Mouse (Mus musculus) thymus, adult 2 months (tissue): ENCODE data around the gene Gipc2. TPM values are rescaled to one million over a fixed set of nuclear protein-coding genes. Genes with fewer than 3 reads are reported as not detected.

Experiments
- DNase-seq: peaks from one replicate; pipeline ENCODE4 v3.0.0; 2021
- H3K27ac ChIP-seq: fragments of 200-500 bp; 2 replicates; pipeline ENCODE4 v1.5.1; 2012; ENCODE audit warnings: low read length, control low read depth; ENCODE audit not compliant: control insufficient read depth, insufficient read depth
- H3K27me3 ChIP-seq: fragments of 200-500 bp; 2 replicates; pipeline ENCODE4 v1.6.1; 2012; ENCODE audit warnings: mild to moderate bottlenecking, low read length, moderate library complexity, mixed read lengths; ENCODE audit not compliant: control insufficient read depth, insufficient read depth
- H3K36me3 ChIP-seq: fragments of 200-500 bp; 2 replicates; pipeline ENCODE4 v1.6.1; 2012; ENCODE audit warnings: mild to moderate bottlenecking, low read length, moderate library complexity; ENCODE audit not compliant: control insufficient read depth, insufficient read depth
- H3K4me1 ChIP-seq: fragments of 200-500 bp; replicated peaks from 2 replicates; pipeline ENCODE4 v1.6.1; 2012; ENCODE audit warnings: low read length; ENCODE audit not compliant: control insufficient read depth, insufficient read depth
- H3K4me3 ChIP-seq: fragments of 200-500 bp; 2 replicates; pipeline ENCODE4 v1.5.1; 2012; ENCODE audit warnings: mild to moderate bottlenecking, low read length, control low read depth, moderate library complexity; ENCODE audit not compliant: control insufficient read depth, insufficient read depth
- CTCF ChIP-seq: fragments of 200-500 bp; IDR thresholded peaks from 2 replicates; pipeline ENCODE4 v1.5.1; 2012; ENCODE audit warnings: mild to moderate bottlenecking, control low read depth, low read length, moderate library complexity, borderline replicate concordance; ENCODE audit not compliant: control insufficient read depth, poor library complexity, insufficient read depth; ENCODE audit errors: extremely low read depth
- POLR2A ChIP-seq: fragments of 200-500 bp; IDR thresholded peaks from 2 replicates; pipeline ENCODE4 v1.6.1; 2012; ENCODE audit warnings: mild to moderate bottlenecking, low read length, control low read depth, moderate library complexity; ENCODE audit not compliant: control insufficient read depth, poor library complexity, insufficient read depth; ENCODE audit errors: extremely low read depth
- WGBS: fragments of 180-500 bp; shearing (Covaris S2); methylation state at CpG from one replicate; pipeline ENCODE4 v1.1.7; 2018; 5-methylcytosine and 5-hydroxymethylcytosine counted together
- polyA plus RNA-seq: library from polyadenylated mRNA; depleted of rRNA; stranded (reverse); fragments of >200 nt; gene quantifications from 2 replicates; pipeline ENCODE4 v1.2.3, GENCODE M21; 2012

Gene Gipc2
- polyA plus RNA-seq, 1 experiment: 4.0 TPM

DNA sequence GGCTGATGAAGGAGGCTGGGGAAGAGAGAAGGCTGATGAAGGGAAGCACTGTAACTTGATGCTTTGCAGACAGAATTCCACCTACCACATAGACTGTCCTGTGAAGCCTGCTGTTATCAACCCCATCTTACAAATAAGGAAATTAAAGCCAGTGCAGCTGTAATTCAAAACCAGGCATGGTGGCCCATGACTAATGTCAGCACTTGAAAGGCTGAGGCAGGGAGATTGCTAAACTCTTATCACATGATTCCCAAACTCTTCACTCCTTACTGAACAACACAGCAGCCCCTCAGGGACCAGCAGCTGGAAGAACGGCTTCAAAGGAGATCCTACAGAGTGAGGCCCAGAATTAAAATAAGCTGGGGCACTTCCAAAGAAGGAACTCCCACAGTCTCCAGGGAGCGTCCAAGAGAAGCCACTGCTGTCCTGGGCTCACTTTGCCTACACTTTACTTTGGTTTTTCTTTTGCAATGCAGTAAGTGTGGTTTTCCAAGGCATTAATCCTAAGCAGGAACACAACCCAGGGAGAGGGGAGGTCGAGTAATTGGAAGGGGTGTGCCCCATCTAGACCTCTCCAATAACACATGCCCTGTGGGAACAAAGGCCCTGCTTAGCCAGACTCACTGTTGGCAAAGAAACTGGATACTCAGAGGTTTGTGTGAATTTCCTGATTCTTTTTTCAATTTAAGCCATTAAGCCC, 57.3 kb downstream of the Gipc2 start:
- Histone ChIP-seq H3K27ac (no peak overlapping the region), H3K27me3 (peaks cover 5% of the 10 kb centered on the region; the same call in 1 of the 2 replicates), H3K36me3 (no peaks in the 10 kb centered on the region), H3K4me3 (no peak overlapping the region), H3K4me1 (peaks cover 6% of the 10 kb centered on the region; the same call in 1 of the 2 replicates)
- no peak for TF ChIP-seq CTCF
- no peak for TF ChIP-seq POLR2A
- 77% methylated on average over 3 of the region's 3 CpGs for WGBS
- no peak for DNase-seq

- H3K4me1 ChIP-seq: peaks cover 6% of the 10 kb centered on the region; the same call in 1 of the 2 replicates
- H3K36me3 ChIP-seq: no peaks in the 10 kb centered on the region
- TF ChIP-seq POLR2A: no peak
- TF ChIP-seq CTCF: no peak
- peaks cover 5% of the 10 kb centered on the region; the same call in 1 of the 2 replicates for H3K27me3 ChIP-seq
- H3K27ac ChIP-seq: no peak overlapping the region
- 49% methylated on average over 5 of the region's 5 CpGs for WGBS
- no peak overlapping the region for H3K4me3 ChIP-seq
- DNase-seq: no peak
These were observed 58.0 kb downstream of the Gipc2 start for GRCm38 (mm10) chr3:152108003-152108395.

- 25% methylated on average over 30 of the region's 30 CpGs for WGBS
- no peak for TF ChIP-seq CTCF
- TF ChIP-seq POLR2A: no peak
These were observed 58.7 kb downstream of the Gipc2 start for GRCm38 (mm10) chr3:152107149-152108002.

DNA sequence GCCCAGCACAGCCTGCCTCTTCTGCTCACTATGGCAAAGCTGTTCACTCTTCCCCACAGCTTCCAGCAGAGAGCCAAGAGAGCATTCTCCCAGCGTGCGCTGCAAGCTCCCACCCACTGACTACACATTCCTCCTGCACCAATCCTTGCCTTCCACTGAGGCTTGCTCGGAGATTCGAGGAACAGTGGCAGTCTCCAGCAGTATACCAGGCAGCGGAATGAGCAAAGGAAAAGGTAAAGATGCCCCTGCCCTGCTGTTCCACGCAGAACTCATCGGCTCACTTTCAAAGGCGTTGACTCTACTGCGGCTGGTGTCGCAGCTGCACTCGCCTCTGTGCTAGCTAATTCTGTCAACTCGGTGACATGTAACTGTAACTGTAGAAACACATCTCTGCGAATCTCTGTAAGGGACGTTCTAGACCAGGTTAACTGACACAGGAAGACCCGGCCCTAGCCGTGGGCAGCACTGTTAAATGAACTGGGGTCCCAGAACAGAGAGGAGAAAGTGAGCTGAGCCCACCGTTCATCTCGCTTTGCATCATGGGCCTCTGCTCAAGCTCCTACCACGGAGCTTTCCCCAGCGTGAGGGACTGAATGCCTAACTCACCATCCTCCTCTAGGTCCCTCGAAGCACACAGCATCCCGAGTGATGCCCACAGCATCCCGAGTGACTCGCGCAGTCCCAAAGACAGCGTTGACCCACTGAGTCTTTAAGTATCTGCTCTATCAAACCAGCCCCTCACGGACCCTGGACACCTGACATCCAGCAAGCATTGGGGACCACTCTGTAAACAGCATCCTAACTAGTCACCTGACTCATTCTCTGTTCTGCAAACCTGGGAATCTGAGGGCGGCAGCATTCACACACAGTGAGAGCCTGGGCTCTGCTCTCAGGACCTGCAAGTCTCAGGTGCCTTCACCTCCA, 59.5 kb downstream of the Gipc2 start:
- H3K4me3 ChIP-seq: no peak overlapping the region
- DNase-seq: no peak
- peaks cover 6% of the 10 kb centered on the region; the same call in 1 of the 2 replicates for H3K4me1 ChIP-seq
- H3K27me3 ChIP-seq: peaks cover 5% of the 10 kb centered on the region; the same call in 1 of the 2 replicates
- no peak overlapping the region for H3K27ac ChIP-seq
- H3K36me3 ChIP-seq: no peaks in the 10 kb centered on the region
- TF ChIP-seq CTCF (no peak), POLR2A (no peak)
- 9% methylated on average over 28 of the region's 28 CpGs for WGBS

More at GRCm38 (mm10) chr3:152107149-152108002, 58.7 kb downstream of the Gipc2 start:
- DNase-seq: peak; percentile 40
- Histone ChIP-seq H3K27ac (no peak overlapping the region), H3K4me3 (no peak overlapping the region), H3K4me1 (peaks cover 6% of the 10 kb centered on the region; the same call in 1 of the 2 replicates), H3K27me3 (peaks cover 5% of the 10 kb centered on the region; the same call in 1 of the 2 replicates), H3K36me3 (no peaks in the 10 kb centered on the region)

DNA sequence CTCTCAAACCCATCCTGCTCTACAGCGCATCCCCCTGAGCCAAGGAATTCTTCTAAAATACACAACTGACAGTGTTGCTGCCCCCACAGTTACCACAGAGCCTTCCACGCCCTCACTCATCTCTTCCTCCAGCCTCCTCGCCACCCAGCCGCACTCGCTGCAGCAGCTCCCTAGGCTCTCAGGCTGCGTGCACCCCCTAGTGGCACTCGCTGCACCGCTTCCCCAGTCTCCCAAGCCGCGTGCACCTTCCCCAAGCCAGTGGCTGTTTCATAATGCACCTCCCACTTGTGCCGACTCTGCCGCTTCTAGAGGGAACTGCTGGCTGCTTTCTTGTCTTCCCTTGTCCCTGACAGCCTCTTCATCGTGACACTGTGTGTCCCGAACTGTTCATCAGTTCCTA, 60.7 kb downstream of the Gipc2 start:
- H3K27me3 ChIP-seq: peaks cover 5% of the 10 kb centered on the region; the same call in 1 of the 2 replicates
- H3K36me3 ChIP-seq: no peaks in the 10 kb centered on the region
- WGBS: 16% methylated on average over 14 of the region's 14 CpGs
- TF ChIP-seq POLR2A (no peak), CTCF (peak; percentile 77; the same call in 1 of the 2 replicates)
- H3K4me1 ChIP-seq: peaks cover 6% of the 10 kb centered on the region; the same call in 1 of the 2 replicates
- peak; percentile 52 for DNase-seq
- no peak overlapping the region for H3K4me3 ChIP-seq
- no peak overlapping the region for H3K27ac ChIP-seq
